Mouse (Mus musculus) B cell, adult (primary cell): ENCODE data around the gene Gm10647. TPM values are rescaled to one million over a fixed set of nuclear protein-coding genes. Genes with fewer than 3 reads are reported as not detected.

Source experiments
- total RNA-seq: library from RNA; stranded (reverse); gene quantifications from 4 replicates; pipeline ENCODE4 v1.2.4, GENCODE M21; 2023; ENCODE audit not compliant: inconsistent age

Gene Gm10647
- 0.24 TPM in 1 of 4 replicates, not detected in the others for total RNA-seq

DNA sequence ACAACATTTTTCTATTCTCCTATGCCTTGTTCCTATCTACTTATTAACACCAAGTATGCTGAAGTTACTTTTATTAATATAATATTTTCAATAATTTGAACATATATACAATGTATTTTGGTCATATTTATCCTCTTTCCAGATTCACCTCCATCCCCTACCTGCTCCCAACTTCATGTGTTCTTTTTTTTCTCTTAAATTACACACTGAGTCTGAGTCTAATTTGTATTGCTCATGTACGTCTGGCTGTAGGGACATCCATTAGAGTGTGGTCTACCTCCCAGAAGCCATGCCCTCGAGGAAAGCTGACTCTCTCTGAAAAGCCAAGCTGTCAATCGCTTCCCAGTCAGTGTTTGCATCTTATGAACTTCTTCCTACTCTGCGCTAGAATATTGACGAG, at the start of gene Gm10647:
Gm10647 (plus strand) TSS at position 301 of the 400 bp plus-strand sequence.

DNA sequence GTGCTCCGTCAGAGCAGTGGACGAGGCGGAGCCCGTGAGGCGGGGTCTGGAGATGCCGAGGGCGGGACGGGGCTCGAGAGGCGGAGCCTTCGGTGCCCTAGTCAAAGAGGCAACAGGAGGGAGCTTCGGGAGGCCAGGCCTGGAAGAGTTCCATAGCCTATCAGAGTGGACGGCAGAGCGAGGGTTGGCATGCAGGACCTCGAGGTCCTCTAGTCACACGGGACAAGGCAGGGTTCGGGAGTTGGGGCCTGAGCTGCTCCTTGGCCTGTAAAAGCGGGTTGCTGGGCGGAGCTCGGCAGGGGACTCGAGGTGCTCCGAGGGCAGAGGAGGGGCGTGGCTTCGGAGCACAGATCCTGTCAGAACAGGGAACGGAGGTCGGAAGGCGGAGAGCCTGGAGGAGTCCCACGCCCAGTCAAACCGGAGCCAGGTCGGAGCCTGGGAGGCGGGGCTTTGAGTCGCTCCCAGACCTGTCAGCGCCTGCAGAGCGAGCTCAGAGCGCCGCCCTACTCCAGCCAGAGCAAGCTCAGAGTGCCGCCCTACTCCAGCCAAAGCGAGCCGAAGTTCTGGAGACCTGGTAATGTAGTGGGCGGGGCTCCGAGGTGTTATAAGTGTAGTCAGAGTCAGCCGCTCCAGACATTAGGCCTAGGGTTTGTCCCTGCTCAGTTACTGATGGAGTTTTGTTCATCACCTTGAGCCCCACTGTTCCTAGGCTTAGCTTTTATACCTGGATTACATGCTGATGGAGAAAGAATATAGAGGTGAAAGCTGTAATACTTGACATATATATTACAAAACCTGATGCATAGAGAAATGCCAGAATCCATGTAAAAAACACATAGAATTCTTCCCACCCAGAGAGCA, 1.1 kb upstream of the Gm10647 start, which contains the start of gene Aph1b:
Aph1b (minus strand) TSS at position 27 of the 861 bp plus-strand sequence.

DNA sequence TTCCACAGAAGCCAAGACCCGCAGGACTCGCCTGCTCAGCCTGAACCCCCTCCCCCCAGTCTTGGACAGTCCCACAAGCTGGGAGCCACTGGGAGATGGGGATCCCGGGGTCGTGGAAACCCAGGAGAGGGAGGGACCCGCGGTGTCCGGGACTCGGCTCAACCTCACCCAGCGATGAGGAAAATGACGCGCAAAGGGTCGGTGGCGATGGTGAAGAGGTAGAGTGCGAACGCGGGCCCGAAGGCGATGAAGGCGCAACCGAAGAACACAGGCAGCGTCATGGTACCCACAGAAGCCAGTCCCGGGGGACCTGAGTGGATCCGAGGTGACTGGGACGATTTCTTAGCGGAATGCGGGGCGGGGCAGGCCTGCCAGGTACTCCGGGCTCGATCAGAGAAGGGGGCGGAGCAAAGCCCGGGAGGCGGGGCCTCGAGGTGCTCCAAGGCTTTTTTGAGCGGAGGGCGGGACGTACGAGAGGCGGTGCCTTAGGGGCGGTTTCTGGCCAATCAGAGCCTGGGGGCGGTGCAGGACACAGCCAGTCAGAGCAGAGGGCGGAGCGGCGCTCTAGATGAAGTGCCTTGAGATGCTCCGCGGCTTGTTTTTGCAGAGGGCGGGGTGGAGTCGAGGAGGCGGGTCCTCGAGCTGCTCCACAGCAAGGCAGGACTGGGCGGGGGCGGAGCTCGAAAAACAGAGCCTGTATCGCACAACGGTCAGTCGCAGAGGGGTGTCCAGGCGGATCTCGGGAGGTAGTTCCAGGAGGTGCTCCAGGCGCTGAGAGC, 37.7 kb downstream of the Gm10647 start, which contains the start of gene Aph1c:
Aph1c (minus strand) TSS at position 409 of the 779 bp plus-strand sequence.

Other genes starting within 250 kb of the Gm10647 start
- gene Usp3, start 203.9 kb upstream of the Gm10647 start, total RNA-seq, result 93.0 to 109 TPM (median 101 TPM) in 4 replicates
- gene Car12, start 83.4 kb upstream of the Gm10647 start, total RNA-seq, result 0.22 to 0.72 TPM (median 0.35 TPM) in 3 of 4 replicates, not detected in the other
- 1.2 to 2.1 TPM (median 1.5 TPM) in 4 replicates for gene Aph1b, start 1.5 kb upstream of the Gm10647 start, total RNA-seq
- gene Aph1c, start 37.7 kb downstream of the Gm10647 start, total RNA-seq, result 0.55 to 2.1 TPM (median 0.59 TPM) in 4 replicates
- gene Rab8b, start 122.6 kb downstream of the Gm10647 start, total RNA-seq, result 32.3 to 36.6 TPM (median 35.3 TPM) in 4 replicates
- 45.1 to 54.9 TPM (median 46.7 TPM) in 4 replicates for gene Rps27l, start 149.0 kb downstream of the Gm10647 start, total RNA-seq
- gene Lactb, start 178.4 kb downstream of the Gm10647 start, total RNA-seq, result 30.0 to 35.5 TPM (median 30.5 TPM) in 4 replicates